Mouse (Mus musculus) cortical plate, adult 2 months (tissue): ENCODE data around the gene Fam166b. TPM values are rescaled to one million over a fixed set of nuclear protein-coding genes. Genes with fewer than 3 reads are reported as not detected.

ENCODE experiments used
- H3K27ac ChIP-seq: fragments of 200-500 bp; 2 replicates; pipeline ENCODE4 v1.5.1; 2012; ENCODE audit warnings: low read length, control low read depth, inconsistent platforms; ENCODE audit not compliant: insufficient read depth
- H3K4me1 ChIP-seq: fragments of 200-500 bp; 2 replicates; pipeline ENCODE4 v1.6.1; 2011; ENCODE audit warnings: low read length; ENCODE audit not compliant: control insufficient read depth, insufficient read depth
- H3K4me3 ChIP-seq: fragments of 200-500 bp; 2 replicates; pipeline ENCODE4 v1.5.1; 2011; ENCODE audit warnings: mild to moderate bottlenecking, low read length, control low read depth; ENCODE audit not compliant: insufficient read depth
- CTCF ChIP-seq: fragments of 200-500 bp; IDR thresholded peaks from 2 replicates; pipeline ENCODE4 v1.5.1; 2011; ENCODE audit warnings: mild to moderate bottlenecking, control low read depth, low read length; ENCODE audit not compliant: insufficient read depth; ENCODE audit errors: extremely low read depth
- POLR2A ChIP-seq: fragments of 200-500 bp; IDR thresholded peaks from 2 replicates; pipeline ENCODE4 v1.6.1; 2011; ENCODE audit warnings: mild to moderate bottlenecking, low read length, control low read depth; ENCODE audit not compliant: insufficient read depth; ENCODE audit errors: extremely low read depth
- polyA plus RNA-seq: library from polyadenylated mRNA; depleted of rRNA; stranded (reverse); fragments of >200 nt; gene quantifications from 2 replicates; pipeline ENCODE4 v1.2.3, GENCODE M21; 2012

Fam166b gene
- polyA plus RNA-seq, 1 experiment, result 1.9 TPM

DNA sequence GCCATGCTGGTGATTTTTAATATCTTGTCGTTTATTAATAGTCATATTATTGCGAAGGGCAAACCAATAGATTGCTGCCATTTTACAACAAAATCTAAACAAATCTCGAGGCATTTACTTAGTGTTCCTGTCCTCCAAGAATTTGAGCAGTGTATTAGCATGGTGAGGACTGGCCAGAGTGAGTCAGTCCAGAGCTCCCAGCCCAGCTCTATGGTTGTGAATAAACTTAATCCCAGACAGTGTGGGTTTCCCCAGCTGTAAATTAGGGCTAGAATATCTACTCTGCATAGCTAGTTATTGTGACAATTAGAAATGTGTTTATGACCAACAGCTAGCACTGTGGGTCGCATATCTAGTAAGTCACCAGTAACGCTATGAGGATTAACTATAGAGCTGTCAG lies 32.6 kb downstream of the Fam166b start:
- H3K27ac ChIP-seq, result no peak overlapping the region
- peaks cover 27% of the 10 kb centered on the region for H3K4me1 ChIP-seq
- H3K4me3 ChIP-seq, result no peak overlapping the region
- no peak for TF ChIP-seq CTCF

DNA sequence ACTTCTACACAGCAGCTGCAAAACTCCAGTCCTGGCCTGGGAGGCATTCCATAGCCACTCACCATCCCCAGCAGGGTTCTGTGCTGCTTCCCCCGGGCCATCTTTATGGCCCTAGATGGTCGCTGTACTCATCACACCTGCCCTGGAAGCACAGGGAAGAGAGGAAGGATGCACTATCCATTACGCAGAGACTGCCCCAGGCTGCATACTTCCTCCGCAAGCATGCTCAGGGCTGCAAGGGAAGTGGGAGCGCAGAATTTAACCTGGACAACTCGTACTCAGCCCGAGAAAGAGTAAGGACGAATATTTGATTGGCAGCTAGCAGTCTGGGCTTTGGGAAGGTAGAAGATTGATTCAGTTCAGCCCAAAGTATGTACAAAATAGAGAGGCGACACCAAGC lies 33.1 kb downstream of the Fam166b start:
- TF ChIP-seq CTCF (no peak), POLR2A (no peak)
- H3K27ac ChIP-seq, result no peak overlapping the region
- peaks cover 26% of the 10 kb centered on the region for H3K4me1 ChIP-seq
- H3K4me3 ChIP-seq, result no peak overlapping the region

DNA sequence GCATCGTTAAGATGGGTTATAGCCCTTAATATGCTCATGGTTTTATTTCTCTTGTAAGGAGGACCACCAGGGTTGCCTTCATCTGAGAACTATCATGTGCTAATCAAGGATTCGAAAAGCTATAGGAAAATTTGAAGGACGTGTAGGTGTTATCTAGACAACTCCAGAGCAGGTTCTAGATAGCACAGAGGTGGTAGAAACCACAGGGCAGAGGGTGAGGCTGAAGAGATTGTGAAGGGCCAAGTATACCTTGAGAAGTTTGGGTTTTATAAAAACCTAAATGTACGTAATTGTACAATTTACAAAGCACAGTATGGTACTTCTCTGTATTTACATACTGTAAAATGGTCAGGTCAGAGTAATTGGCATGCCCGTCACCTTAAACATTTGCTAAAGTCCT lies 33.8 kb downstream of the Fam166b start:
- Histone ChIP-seq H3K4me1 (peaks cover 24% of the 10 kb centered on the region), H3K4me3 (no peak overlapping the region), H3K27ac (peak overlapping the region; percentile 95)
- TF ChIP-seq POLR2A (no peak), CTCF (no peak)

DNA sequence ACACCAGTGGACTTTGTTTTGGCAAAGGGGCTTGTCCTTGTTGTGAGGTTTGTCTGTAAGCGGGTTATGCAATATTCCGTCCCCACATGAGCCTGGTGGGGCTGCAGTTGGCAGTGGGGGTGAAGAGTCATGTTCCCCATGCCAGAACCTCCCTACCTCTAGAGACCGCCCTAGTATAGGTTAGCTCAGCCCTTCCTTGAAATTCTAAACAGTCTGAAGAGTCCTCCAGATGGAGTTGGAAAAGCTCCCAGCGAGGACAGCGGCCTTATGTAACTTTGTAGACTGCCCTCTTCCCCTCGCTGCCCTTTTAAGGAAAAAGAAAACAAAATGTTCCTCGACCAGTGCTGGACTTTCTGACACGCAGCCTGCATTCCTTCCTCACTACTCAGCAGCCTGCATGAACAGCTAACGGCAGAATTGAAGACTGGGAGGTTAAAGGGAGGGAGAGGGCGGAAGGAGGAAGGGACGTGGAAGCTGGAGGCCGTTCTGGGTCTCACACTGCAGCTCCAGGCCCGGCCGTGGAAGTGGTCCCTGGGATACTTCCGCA lies 34.5 kb downstream of the Fam166b start:
- H3K27ac ChIP-seq, result peak overlapping the region; percentile 95
- peaks cover 19% of the 10 kb centered on the region for H3K4me1 ChIP-seq
- TF ChIP-seq CTCF (no peak), POLR2A (peak; percentile 28; the same call in 1 of the 2 replicates)
- H3K4me3 ChIP-seq, result no peak overlapping the region

DNA sequence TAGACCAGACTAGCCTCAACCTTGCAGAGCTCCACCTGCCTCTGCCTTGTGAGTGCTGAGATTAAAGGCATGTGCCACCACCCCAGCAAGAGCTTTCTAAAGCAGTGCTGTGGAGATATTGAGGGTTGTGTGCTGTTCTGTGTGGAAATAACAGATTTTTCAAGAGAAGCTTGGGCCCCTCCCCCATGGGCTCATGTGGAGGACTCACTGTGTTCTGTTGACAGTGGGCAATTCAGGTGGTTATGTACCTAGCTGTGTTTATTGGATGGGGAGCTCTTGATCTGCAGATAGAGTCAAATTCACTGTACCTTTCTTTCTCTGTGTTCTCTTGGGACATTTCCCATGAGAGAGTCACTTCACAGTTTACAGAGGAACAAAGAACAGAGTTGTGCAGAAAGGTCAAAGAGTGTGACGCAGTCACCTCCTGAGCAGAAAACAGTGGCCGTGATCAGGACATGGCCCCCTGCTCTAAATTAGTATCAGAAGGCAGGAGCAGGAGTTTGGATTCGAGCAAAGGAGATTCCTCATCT lies 37.3 kb downstream of the Fam166b start:
- Histone ChIP-seq H3K4me1 (peaks cover 9% of the 10 kb centered on the region), H3K4me3 (no peak overlapping the region)

DNA sequence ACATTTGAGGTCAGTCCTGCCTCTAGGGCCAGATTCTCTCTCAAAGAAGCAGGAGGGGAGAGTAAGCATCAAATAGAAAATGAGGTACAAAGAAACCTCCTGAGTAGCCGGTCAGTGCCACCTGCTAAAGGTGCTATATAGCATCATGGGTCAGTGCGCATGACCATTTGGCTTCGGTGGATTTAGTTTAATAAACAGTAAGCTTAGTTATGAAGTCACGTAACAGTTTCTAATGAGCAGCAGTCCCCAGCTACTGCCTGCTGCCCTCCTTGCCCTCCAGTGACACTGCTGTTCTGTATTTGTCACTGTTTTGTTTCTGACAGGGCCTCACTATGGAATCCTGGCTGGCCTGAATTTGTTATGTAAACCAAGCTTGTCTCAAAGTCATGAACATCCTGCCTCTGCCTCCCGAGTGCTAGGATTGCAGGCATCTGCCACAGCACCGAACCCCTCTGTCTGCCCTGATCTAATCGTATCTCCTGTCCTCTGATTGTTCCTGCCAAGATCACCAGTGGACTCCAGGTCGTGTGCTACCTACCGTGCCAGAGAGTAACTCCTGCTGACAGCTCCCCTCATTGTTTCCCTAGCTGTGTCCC lies 39.0 kb downstream of the Fam166b start:
- no peak overlapping the region for H3K4me3 ChIP-seq
- peaks cover 9% of the 10 kb centered on the region for H3K4me1 ChIP-seq
- no peak for TF ChIP-seq POLR2A
- no peak for TF ChIP-seq CTCF
- no peak overlapping the region for H3K27ac ChIP-seq

More for the DNA sequence above, 37.3 kb downstream of the Fam166b start:
- no peak overlapping the region for H3K27ac ChIP-seq
- TF ChIP-seq POLR2A (no peak), CTCF (no peak)

DNA sequence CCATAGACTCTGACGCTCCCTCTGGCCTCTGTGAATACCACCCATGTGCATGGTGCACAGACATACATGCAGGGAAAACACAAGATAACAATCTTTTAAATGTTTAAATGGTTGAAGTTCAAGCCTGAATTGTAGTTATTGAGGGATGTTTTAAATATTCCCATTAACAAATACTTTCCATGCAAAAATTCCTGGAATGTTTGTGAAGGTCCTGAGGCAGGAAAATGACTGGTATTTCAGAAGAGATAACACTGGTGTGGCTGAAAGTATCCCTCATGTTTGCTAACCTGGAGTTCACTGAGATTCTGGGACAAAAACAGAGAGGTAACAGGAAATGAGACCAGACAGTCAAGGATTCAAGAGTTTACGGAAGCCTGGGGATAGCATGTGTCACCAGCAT lies 39.5 kb downstream of the Fam166b start:
- Histone ChIP-seq H3K27ac (no peak overlapping the region), H3K4me1 (peaks cover 8% of the 10 kb centered on the region), H3K4me3 (no peak overlapping the region)
- TF ChIP-seq CTCF (no peak), POLR2A (no peak)

DNA sequence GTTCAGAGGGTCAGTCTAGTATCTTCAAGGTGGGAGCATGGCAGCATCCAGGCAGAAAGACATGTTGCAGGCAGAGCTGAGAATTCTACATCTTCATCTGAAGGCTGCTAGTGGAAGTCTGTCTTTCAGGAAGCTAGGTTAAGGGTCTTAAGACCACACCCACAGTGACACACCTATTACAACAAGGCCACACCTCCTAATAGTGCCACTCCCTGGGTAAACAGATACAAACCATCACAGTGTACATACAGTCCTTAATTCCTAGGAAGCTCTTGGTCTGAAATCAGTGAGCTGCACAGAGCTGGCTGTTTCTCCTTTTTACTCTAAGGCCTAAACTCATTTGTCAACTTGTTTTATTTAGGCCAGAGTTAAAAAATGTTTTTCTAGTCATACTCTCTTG lies 42.0 kb downstream of the Fam166b start:
- Histone ChIP-seq H3K4me3 (no peak overlapping the region), H3K27ac (no peak overlapping the region), H3K4me1 (peaks cover 6% of the 10 kb centered on the region)
- TF ChIP-seq POLR2A, result no peak
- no peak for TF ChIP-seq CTCF

DNA sequence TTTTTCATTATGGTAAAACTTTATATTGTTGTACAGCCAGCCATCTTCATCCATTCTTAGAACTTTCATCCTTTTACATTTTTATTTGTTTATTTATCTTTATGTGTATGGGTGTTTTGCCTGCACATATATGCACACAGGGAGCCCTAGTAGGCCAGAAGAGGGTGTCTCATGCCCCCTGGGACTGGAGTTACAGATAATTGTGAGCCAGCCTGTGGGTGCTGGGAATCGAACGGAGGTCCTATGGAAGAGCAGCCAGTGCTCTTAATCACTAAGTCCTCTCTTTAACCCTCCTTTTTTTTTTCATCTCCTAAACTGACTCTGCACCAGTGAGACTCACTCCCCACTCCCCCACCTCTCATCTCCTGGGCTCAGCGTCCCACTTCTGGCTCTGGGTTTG lies 44.4 kb downstream of the Fam166b start:
- peaks cover 3% of the 10 kb centered on the region for H3K4me1 ChIP-seq
- no peak overlapping the region; the same call in 1 of the 2 replicates for H3K27ac ChIP-seq

DNA sequence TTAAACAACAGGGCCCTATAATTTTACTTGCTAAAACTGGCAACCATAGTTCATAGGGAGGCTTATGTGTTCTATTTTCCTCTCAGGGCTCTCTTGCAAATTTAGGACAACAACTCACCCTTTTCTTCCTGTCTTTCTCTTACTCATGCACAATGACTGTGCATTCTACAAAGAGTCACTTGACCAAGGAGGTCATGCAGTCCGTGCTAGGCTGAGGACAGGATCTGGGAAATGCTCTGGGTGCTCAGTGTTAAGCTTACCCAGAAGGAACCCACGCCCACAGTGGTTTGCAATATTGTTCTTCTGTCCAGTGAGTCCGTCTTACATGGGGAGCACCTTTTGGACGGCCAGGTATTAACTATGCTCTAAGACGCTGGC lies 44.9 kb downstream of the Fam166b start:
- TF ChIP-seq POLR2A, result no peak
- no peak for TF ChIP-seq CTCF
- Histone ChIP-seq H3K27ac (peak overlapping the region; percentile 55; the same call in 1 of the 2 replicates), H3K4me3 (peak overlapping the region; percentile 32; the same call in 1 of the 2 replicates), H3K4me1 (peaks cover 3% of the 10 kb centered on the region)

More for the DNA sequence above, 44.4 kb downstream of the Fam166b start:
- no peak overlapping the region; the same call in 1 of the 2 replicates for H3K4me3 ChIP-seq
- TF ChIP-seq POLR2A (no peak), CTCF (no peak)
